9 mouse cellular contexts compared by ENCODE assay signal in the genomic region with DNA sequence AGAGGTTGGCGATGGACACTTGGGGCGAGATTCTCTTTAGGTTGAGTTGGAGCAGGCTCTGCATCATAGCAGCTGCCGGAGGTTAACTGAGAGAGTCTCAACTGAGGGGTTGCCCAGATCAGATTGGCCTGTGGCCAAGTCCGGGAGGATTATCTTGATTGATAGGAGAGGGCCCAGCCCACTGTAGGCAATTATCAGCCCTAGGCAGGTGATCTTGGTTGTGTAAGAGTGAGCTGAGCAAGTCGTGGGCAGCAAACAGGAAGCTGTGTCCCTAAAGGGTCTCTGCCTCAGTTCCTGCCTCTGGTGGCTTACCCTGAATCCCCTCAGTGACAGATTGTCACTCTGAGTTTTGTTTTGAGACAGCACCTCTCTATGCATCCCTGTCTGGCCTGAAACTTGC. TPM values are rescaled to one million over a fixed set of nuclear protein-coding genes. Genes with fewer than 3 reads are reported as not detected.
DNase-seq lines count a peak whose midpoint lies in the region; ATAC-seq lines count a peak whose summit lies in the region.
"Had no signal": no experiment of that assay in that cellular context is flagged by ENCODE, and none has a peak within 500 bp of the region (broad histone marks: within the 10 kb centered on the region; RNA-seq: fewer than 3 reads in every experiment).

No protein-coding gene starts in this region.

- 57% methylated on average over 5 of the region's 5 CpGs for WGBS in embryonic facial prominence, embryonic 13.5 days

- H3K36me3 ChIP-seq in embryonic facial prominence, embryonic 13.5 days, result peaks cover 40% of the 10 kb centered on the region

- H3K27ac ChIP-seq in embryonic facial prominence, embryonic 13.5 days, result peak overlapping the region; percentile 33; the same call in 1 of the 2 replicates
- H3K27ac ChIP-seq: liver, embryonic 14.5 days had no signal

- no peak overlapping the region for H3K4me2 ChIP-seq in embryonic facial prominence, embryonic 13.5 days

- H3K4me3 ChIP-seq in embryonic facial prominence, embryonic 13.5 days, result no peak overlapping the region

- 0 out of 2 replicates have a peak, but pooled peaks cover 3% of the 10 kb centered on the region for H3K9me3 ChIP-seq in embryonic facial prominence, embryonic 13.5 days

- DNase-seq in kidney, postnatal 4 days, result peak; percentile 25 to 48
- DNase-seq in kidney, adult 18-20 months, result no peak
- peak; percentile 19 to 20 for DNase-seq in CD8-positive naive resting alpha-beta T cell, adult 2 months (ENCODE audit: low read depth in 2 of 2, low spot score in 2 of 2)
- no peak for DNase-seq in spleen, postnatal 14 days (ENCODE audit: low spot score in 2 of 2)
- DNase-seq in ovary, postnatal 10 days (ENCODE audit: low spot score), result no peak
- DNase-seq: adrenal gland, postnatal 36 days had no signal

- no peak overlapping the region for H3K9ac ChIP-seq in embryonic facial prominence, embryonic 13.5 days
- H3K9ac ChIP-seq: liver, embryonic 14.5 days had no signal

- H3K27me3 ChIP-seq in embryonic facial prominence, embryonic 13.5 days, result no peaks in the 10 kb centered on the region

- ATAC-seq in embryonic facial prominence, embryonic 13.5 days (ENCODE audit: insufficient number of reproducible peaks, insufficient read depth, low FRiP score, low TSS enrichment, low read depth), result no peak
- 0 out of 2 replicates have a peak, but pooled peaks have one; percentile 8 for ATAC-seq in megakaryocyte, adult 5-6 weeks (ENCODE audit: poor library complexity, severe bottlenecking)

- peaks cover 26% of the 10 kb centered on the region for H3K4me1 ChIP-seq in embryonic facial prominence, embryonic 13.5 days

RNA-seq across cellular contexts. Expression of a gene that starts 33.7 kb away (rescaled TPM):
- polyA plus RNA-seq in embryonic facial prominence, embryonic 13.5 days (2015; fragmentation: Nextera tagmentation; extraction: Ambion mirVana), result 18.8 and 20.6 TPM in 2 replicates
- 0.18 TPM in 1 of 2 replicates, not detected in the other for total RNA-seq in megakaryocyte, adult 5-6 weeks (2015)
- not detected in 2 replicates for total RNA-seq in megakaryocyte, adult 5-6 weeks (2017)

RNA-seq across cellular contexts. Expression of a gene that starts 47.4 kb away (rescaled TPM):
- polyA plus RNA-seq in embryonic facial prominence, embryonic 13.5 days (2015; fragmentation: Nextera tagmentation; extraction: Ambion mirVana), result 103 and 118 TPM in 2 replicates
- 152 and 164 TPM in 2 replicates for total RNA-seq in megakaryocyte, adult 5-6 weeks (2015)
- total RNA-seq in megakaryocyte, adult 5-6 weeks (2017), result 116 and 130 TPM in 2 replicates

RNA-seq across cellular contexts. Expression of a gene that starts 53.0 kb away (rescaled TPM):
- polyA plus RNA-seq in embryonic facial prominence, embryonic 13.5 days (2015; fragmentation: Nextera tagmentation; extraction: Ambion mirVana), result 1.5 and 2.4 TPM in 2 replicates
- not detected in 2 replicates for total RNA-seq in megakaryocyte, adult 5-6 weeks (2015)
- total RNA-seq in megakaryocyte, adult 5-6 weeks (2017), result not detected in 2 replicates

Comparison
In these comparisons a context has a peak if more than half of its experiments do, and no peak if none do; other contexts are left out.
1. DNase-seq: peak in kidney, postnatal 4 days (2 of 2) and CD8-positive naive resting alpha-beta T cell, adult 2 months (2 of 2); none in kidney, adult 18-20 months (single experiment), spleen, postnatal 14 days (0 of 2) and ovary, postnatal 10 days (single experiment).